Mouse (Mus musculus): ENCODE data around the gene Akr7a5.

Gene Akr7a5

GRCm38 (mm10) chr4:139351931-139352711, 41.6 kb downstream of the Akr7a5 start, which contains the start of the genes Mrto4, Emc1 and Ubr4:
TSS of gene Mrto4 (minus strand) at chr4:139352576.
TSS of gene Emc1 (plus strand) at chr4:139352587.
TSS of gene Ubr4 (plus strand) at chr4:139352609.
- DNase-seq (ENCODE audit: low read depth, low spot score) = peak; percentile 74

GRCm38 (mm10) chr4:139352832-139353231, 42.3 kb downstream of the Akr7a5 start:
- no peak for DNase-seq (ENCODE audit: low read depth, low spot score)

GRCm38 (mm10) chr4:139357211-139357610, 46.7 kb downstream of the Akr7a5 start:
- DNase-seq (ENCODE audit: low read depth, low spot score) = no peak

GRCm38 (mm10) chr4:139360761-139361548, 50.4 kb downstream of the Akr7a5 start:
- no peak for DNase-seq (ENCODE audit: low read depth, low spot score)

- DNase-seq (ENCODE audit: low read depth, low spot score) = no peak
Measured at GRCm38 (mm10) chr4:139367336-139367735, 56.8 kb downstream of the Akr7a5 start.

All from skeletal muscle tissue, adult 2 months (tissue).